Mouse (Mus musculus): Measurements from ENCODE around the gene Ip6k3.

Gene Ip6k3

DNA sequence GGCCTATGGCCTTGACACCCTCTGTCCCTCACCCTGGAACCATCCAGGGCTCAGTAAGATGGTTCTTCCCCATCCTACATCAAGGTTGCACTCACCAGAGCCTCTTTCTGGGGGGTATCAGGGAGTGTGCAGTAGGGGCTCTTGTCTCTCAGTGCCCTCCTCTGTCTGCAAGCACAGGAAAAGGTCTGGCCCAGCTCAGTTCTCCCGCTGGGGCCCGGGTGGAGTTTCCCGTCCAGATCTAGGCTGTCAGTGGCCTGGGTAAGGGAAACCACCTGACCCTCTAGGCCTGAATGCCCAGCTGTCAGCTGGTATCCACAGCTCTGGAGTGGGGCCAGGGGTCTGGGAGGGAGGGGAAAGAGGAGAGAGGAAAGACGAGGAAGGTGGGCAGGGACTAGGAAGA is at the start of gene Ip6k3:
TSS of gene Ip6k3 (minus strand) at position 251 of the 400 bp plus-strand sequence.
- no peak for DNase-seq (ENCODE audit: low read depth)

DNA sequence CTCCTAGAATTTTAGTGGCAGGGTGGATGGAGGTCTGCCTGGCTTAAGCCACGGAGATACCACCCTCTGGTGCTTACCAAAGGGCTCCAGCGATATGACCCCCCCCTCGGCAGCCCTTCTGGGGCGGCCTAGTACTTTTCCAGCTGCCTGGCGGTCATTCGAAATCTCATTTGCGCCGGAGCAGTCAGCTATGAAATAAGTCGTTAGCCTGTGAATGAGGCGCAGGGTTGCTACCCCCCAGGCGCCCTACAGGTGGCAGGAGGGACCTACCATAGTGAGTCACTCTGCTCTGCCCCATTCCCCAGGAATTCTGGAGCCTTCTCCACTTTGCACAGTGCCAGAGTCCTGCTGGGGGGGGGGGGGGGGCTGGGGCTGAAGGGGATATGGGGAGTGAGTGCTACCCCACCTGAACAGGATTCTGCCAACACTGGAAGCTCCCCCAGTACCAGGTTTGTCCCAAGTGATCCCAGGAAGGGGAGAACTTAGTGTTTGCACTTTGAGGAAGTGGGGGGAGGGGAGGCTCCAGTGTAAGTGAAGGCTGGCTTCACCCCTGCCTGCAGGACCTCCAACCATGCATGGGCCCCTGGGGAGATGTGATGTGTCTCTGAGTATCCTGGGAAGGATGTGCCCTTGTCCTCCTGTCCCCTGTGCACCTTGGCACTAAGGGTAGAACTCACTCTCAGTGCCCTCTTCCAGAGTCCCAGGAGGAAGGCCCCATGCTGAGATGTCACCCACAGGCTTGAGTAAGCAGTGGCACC is 45.4 kb upstream of the Ip6k3 start:
- DNase-seq (ENCODE audit: low read depth), result no peak

DNA sequence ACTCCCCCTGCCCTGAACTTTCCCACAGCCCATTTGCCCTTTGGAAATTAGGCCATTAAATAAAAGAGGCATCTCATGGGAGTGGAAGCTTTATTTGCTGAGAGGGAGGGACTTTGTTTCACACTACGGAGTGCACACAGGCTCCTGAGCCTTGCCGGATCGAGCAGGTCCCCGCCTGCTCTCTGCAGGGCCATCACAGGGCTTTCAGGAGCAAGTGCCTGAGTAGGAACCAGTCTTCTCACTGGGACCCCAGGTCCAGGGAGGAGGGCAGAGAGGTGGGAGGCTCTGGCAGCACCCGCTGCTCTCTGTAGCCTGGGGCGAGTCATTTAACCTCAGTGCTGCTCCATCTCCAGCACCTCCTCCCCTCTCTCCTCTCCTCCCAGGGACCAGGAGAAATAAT is 44.4 kb upstream of the Ip6k3 start:
- no peak for DNase-seq (ENCODE audit: low read depth)

DNA sequence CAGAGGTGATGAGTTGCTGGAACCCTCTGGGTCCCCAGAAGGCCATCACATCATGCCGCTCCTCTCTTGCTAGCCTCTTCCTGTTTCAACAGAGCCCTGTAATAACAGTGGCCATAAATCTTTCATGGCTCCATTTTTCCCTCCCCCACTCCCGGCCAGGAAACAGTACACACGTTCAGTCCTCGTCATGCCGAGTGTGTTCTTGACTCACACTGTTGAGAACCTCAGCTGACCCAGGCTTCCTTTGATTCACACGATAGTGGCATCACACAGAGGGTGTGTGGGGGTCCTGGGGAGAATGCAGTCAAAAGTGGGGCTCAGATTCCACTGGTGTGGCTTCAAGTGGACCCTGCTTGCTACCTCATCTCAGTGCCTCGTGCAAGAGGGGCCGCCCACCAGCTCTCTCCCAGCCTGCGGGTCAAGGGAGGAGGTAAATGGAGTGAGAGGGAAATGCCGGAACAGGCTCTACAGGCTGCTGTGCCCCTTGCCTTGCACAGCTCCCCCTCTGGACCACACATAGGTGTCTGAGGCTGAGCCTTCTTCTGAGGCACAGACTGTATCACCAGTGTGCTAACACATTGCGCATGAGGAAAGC is 39.6 kb upstream of the Ip6k3 start:
- no peak for DNase-seq (ENCODE audit: low read depth)

DNA sequence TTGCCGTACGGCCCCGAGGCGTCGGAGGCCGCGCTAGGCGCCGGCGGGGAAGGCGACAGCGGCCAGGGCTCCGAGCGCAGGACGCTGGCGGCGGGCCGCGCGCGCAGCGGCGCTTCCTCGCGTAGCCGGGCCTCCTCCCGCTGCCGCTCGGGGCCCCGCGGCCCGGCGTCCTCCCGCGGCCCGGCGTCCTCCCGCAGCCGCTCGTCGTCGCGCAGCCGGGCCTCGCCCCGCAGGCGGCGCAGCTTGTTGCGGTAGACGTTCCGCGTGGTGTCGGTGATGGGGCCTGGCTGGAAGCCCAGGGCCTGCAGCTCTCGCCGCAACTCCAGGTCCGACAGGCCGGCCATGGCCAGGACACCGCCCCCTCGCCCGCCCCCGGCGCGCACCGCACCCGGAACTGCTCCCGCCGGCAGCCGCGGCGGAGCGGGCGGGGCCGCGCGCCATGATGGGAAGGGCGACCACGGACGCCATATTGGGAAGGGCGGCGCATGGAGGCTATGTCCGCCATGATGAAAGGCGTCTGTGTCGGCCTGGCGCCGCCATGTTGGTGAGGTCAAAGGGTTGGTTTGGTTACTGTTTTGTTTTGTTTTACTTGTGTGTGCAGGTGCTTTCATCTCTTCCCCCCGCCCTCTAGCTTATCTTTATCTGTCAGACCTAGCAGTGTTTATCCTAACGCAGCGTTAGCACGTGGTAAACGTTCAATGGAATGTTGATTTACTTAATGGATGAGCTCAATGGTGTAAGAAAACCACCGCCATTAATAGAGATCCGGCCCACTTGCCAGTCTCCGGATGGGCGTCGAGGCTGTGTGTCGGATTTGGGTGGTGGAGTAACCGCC is 36.7 kb upstream of the Ip6k3 start, which contains the start of gene Lemd2:
TSS of gene Lemd2 (minus strand) at position 395 of the 835 bp plus-strand sequence.
- peak; percentile 84 for DNase-seq (ENCODE audit: low read depth)

DNA sequence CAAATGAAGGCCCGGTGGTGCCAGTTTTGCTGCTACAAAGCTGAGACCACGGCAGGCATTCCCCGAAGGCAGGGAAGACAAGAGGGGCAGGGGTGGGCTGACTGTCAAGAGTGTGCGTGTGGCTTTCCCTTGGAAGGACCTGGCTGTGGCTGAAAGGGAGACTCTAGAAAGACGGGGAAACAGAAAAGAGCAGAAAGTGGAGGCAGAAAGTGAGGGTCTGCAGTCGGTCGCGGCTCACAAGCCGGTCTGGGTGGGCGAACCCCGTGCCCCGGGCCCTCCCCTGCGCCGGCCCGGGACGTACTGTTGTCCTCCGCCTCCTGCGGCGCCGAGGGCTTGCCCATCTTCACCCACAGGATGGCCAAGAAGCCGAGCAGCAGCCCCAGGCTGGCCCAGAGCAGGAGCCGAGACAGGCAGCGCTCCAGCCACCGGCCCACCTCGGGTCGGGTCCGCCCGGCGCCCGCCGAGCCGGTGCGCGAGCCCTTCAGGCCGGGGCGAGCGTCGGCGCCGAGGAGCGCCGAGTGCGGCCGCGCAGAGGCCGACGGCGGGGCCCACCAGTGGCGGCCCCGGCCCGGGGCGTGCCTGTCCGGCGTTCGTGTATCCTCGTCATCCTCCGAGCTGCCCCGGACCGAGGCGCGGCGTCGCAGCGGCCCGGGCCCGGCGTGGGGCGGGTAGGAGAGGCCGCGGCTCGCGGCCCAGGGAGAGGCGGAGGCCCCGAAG is 35.9 kb upstream of the Ip6k3 start:
- DNase-seq (ENCODE audit: low read depth), result no peak

GRCm38 (mm10) chr17:27202919-27203357 is 35.3 kb upstream of the Ip6k3 start:
- DNase-seq (ENCODE audit: low read depth), result peak; percentile 33

GRCm38 (mm10) chr17:27201981-27202380 is 34.4 kb upstream of the Ip6k3 start:
- no peak for DNase-seq (ENCODE audit: low read depth)

DNA sequence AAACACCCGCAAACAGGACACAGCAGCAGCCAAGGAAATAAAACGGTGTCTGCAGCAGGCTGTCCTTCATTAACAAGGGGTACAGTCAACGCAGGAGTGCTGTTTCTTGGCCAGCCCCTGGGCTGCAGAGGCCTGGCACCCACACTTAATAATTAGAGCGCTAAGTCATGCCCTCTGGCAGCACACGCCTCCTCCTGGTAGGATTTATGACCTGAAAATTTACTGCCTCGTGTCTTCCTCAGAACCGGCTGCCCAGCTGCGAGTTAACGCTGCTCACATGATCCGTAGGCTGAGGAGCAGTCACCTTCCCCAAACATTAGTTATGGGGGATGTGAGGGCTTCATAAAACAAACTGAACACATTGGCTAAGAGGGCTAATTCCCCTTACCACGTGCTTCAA is 33.2 kb upstream of the Ip6k3 start:
- no peak for DNase-seq (ENCODE audit: low read depth)

GRCm38 (mm10) chr17:27199864-27200263 is 32.3 kb upstream of the Ip6k3 start:
- no peak for DNase-seq (ENCODE audit: low read depth)

DNA sequence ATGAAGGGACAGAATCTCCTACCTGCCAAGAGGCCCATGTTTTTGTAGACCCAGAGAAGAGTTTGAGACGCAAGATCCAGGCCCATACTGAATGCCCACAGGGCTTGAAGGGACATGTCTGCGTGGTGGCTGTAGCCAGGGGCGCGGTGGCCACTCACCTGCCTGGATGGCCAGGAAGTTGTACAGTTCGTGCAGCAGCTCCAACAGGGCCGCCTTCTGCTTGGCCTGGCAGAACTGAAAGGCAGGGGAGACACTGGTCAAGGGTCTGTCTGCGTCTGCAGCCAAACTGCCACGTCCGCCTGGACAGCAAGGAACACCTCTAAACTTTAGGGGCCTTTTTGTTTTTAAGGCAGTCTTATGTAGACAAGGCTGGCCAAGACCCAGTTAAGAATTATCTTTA is 31.6 kb upstream of the Ip6k3 start:
- DNase-seq (ENCODE audit: low read depth), result no peak

DNA sequence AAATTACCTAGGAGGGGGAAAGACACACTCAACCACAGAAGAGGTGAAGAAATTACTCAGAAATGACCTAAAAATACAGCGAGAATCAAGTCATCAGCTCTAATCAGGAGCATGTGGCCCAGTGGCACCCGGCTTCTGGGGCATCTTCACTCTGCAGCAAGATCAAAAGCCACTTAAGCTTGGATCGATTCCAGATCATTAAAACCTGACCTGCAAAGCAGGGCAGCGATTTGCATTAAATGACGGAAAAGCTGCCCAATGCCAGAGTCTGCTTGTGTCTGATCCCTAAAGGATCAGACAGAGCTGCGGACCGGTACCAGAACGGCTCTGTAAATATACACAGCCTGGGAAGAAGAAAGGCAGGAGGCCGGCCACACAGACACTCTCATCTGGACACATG is 28.6 kb upstream of the Ip6k3 start:
- DNase-seq (ENCODE audit: low read depth), result no peak

GRCm38 (mm10) chr17:27194258-27195185 is 26.9 kb upstream of the Ip6k3 start:
- no peak for DNase-seq (ENCODE audit: low read depth)

GRCm38 (mm10) chr17:27191804-27192203 is 24.2 kb upstream of the Ip6k3 start:
- no peak for DNase-seq (ENCODE audit: low read depth)

DNA sequence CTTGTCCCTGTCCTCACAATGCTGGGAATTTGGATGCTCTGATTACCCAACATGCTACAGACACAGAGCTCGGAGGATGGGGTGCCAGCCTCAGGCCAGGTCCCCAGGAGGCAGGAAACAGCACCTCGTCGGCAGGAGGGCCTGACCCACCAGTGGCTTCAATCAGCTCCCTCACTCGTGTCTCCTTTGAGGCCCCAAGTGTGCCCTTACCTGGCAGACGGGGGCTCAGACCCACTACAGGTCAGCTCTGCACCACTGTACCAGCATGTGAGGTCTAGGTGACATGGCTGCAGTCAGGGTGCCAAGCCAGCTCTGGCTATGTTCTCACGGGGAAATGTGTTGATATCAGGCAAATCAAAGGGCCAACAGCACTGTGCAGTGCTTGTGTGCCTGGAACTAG is 23.6 kb upstream of the Ip6k3 start:
- no peak for DNase-seq (ENCODE audit: low read depth)

GRCm38 (mm10) chr17:27189640-27190216 is 22.1 kb upstream of the Ip6k3 start:
- DNase-seq (ENCODE audit: low read depth), result peak; percentile 40

- DNase-seq (ENCODE audit: low read depth), result no peak
These were observed 21.3 kb upstream of the Ip6k3 start for GRCm38 (mm10) chr17:27188883-27189282.

DNA sequence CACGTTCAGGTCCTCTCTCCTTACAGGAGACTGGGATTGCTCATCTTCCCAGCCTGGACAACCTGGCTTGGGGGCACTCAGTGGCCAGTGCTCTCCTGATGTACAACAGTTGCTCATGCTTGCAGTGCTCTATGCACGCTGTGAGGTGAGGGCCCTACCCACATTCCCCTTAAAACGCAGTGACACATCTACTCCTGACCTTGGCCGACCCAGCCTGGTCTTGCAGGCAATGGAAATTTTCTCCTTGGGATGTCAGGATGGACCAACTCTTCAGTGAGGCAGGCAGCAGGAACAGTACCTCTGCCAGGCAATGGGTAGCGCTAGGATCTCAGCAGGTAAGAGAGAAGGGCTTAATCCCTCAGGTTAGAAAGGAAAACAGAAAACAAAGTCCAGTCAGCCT is 19.5 kb upstream of the Ip6k3 start:
- DNase-seq (ENCODE audit: low read depth), result no peak

GRCm38 (mm10) chr17:27186068-27186467 is 18.5 kb upstream of the Ip6k3 start:
- DNase-seq (ENCODE audit: low read depth), result no peak

- DNase-seq (ENCODE audit: low read depth), result no peak
These were observed 16.2 kb upstream of the Ip6k3 start for GRCm38 (mm10) chr17:27183667-27184292.

Data from c-Kit-positive CD71-negative TER-119-negative erythroid progenitor cells, embryonic 14.5 days (primary cell).